Mouse (Mus musculus) ES-Bruce4 (cell line): ENCODE measurements around the gene Pigw.
"Not testable (repeated sequence)": the region's sequence is repeated elsewhere in the genome, so short reads cannot be mapped to it uniquely, and the experiment has no call there.

Experiments used
- CTCF ChIP-seq: IDR thresholded peaks from one replicate; pipeline ENCODE4 v1.8.1; 2011; ENCODE audit warnings: low read depth, low read length
- EP300 ChIP-seq: IDR thresholded peaks from 2 replicates; pipeline ENCODE4 v1.6.1; 2011; ENCODE audit warnings: low read depth, low read length; ENCODE audit not compliant: insufficient read depth
- POLR2A ChIP-seq: IDR thresholded peaks from one replicate; pipeline ENCODE4 v1.8.1; 2011; ENCODE audit warnings: low read length; ENCODE audit not compliant: insufficient read depth

DNA sequence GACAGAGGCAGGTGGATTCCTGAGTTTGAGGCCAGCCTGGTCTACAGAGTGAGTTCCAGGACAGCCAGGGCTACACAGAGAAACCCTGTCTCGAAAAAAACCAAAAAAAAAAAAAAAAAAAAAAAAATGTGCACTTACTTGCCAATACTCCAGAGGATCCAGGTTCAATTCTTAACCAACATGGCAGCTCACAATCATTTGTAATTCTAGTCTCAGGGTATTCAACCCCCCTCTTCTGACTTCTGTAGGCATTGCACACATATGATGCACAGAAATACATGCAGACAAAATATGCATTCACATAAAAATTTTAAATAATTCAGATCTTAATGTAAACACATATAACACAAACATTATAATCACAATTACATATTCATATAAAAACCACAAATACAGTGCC lies 4.1 kb downstream of the Pigw start:
- not testable (repeated sequence) for TF ChIP-seq POLR2A, CTCF, EP300
